Mouse (Mus musculus): ENCODE data around the gene Dcaf11. TPM values are rescaled to one million over a fixed set of nuclear protein-coding genes. Genes with fewer than 3 reads are reported as not detected.
A peak's percentile ranks its signal among the peaks of the same experiment; 100 is the strongest.

The Dcaf11 gene
- polyA plus RNA-seq, 1 experiment = 223 TPM

- Histone ChIP-seq H3K27ac (ENCODE audit: insufficient read depth, low read depth, low read length) (peak overlapping the region; percentile 1; the same call in 1 of the 2 replicates), H3K4me1 (ENCODE audit: control insufficient read depth, insufficient read depth, low read length) (peaks cover 7% of the 10 kb centered on the region; the same call in 1 of the 2 replicates), H3K4me3 (ENCODE audit: insufficient read depth, low read depth, low read length) (no peak overlapping the region), H3K27me3 (replicated peaks; ENCODE audit: control insufficient read depth, insufficient read depth, low read length) (no peaks in the 10 kb centered on the region), H3K36me3 (ENCODE audit: control insufficient read depth, insufficient read depth, low read length) (no peaks in the 10 kb centered on the region)
- DNase-seq = no peak
- TF ChIP-seq CTCF (conservative IDR thresholded peaks at IDR 0.05; ENCODE audit: insufficient read depth, insufficient read length, low read depth, low read length) (no peak), POLR2A (IDR thresholded peaks at IDR 0.05; ENCODE audit: low read depth, low read length) (no peak)
- WGBS = 57% methylated on average over 16 of the region's 16 CpGs
Measured at GRCm38 (mm10) chr14:55576376-55576775, 16.6 kb downstream of the Dcaf11 start.

GRCm38 (mm10) chr14:55577871-55578667 lies 18.3 kb downstream of the Dcaf11 start, which contains the start of gene Psme1:
Gene Psme1, plus strand, starts transcription at chr14:55578123.
- WGBS = under 1% methylated on average over 31 of the region's 32 CpGs

GRCm38 (mm10) chr14:55578668-55579269 lies 19.0 kb downstream of the Dcaf11 start:
- DNase-seq = peak; percentile 75
- H3K36me3 ChIP-seq (ENCODE audit: control insufficient read depth, insufficient read depth, low read length) = no peaks in the 10 kb centered on the region
- TF ChIP-seq CTCF (conservative IDR thresholded peaks at IDR 0.05; ENCODE audit: insufficient read depth, insufficient read length, low read depth, low read length) = no peak
- no peak for TF ChIP-seq POLR2A (IDR thresholded peaks at IDR 0.05; ENCODE audit: low read depth, low read length)
- no peaks in the 10 kb centered on the region for H3K27me3 ChIP-seq (replicated peaks; ENCODE audit: control insufficient read depth, insufficient read depth, low read length)
- H3K4me3 ChIP-seq (ENCODE audit: insufficient read depth, low read depth, low read length) = peak overlapping the region; percentile 85
- H3K27ac ChIP-seq (ENCODE audit: insufficient read depth, low read depth, low read length) = peak overlapping the region; percentile 84
- WGBS = 24% methylated on average over 6 of the region's 6 CpGs
- H3K4me1 ChIP-seq (ENCODE audit: control insufficient read depth, insufficient read depth, low read length) = peaks cover 7% of the 10 kb centered on the region; the same call in 1 of the 2 replicates

More at GRCm38 (mm10) chr14:55577871-55578667, 18.3 kb downstream of the Dcaf11 start, which contains the start of gene Psme1:
- Histone ChIP-seq H3K27me3 (replicated peaks; ENCODE audit: control insufficient read depth, insufficient read depth, low read length) (no peaks in the 10 kb centered on the region), H3K4me3 (ENCODE audit: insufficient read depth, low read depth, low read length) (peak within 1 kb of the TSS; percentile 85), H3K4me1 (ENCODE audit: control insufficient read depth, insufficient read depth, low read length) (peaks cover 7% of the 10 kb centered on the region; the same call in 1 of the 2 replicates), H3K36me3 (ENCODE audit: control insufficient read depth, insufficient read depth, low read length) (no peaks in the 10 kb centered on the region), H3K27ac (ENCODE audit: insufficient read depth, low read depth, low read length) (peak within 1 kb of the TSS; percentile 84)
- no peak for TF ChIP-seq CTCF (conservative IDR thresholded peaks at IDR 0.05; ENCODE audit: insufficient read depth, insufficient read length, low read depth, low read length)
- peak; percentile 4 for TF ChIP-seq POLR2A (IDR thresholded peaks at IDR 0.05; ENCODE audit: low read depth, low read length)
- peak; percentile 87 for DNase-seq

GRCm38 (mm10) chr14:55579511-55580496 lies 20.0 kb downstream of the Dcaf11 start:
- H3K27ac ChIP-seq (ENCODE audit: insufficient read depth, low read depth, low read length) = no peak overlapping the region
- no peak for DNase-seq
- TF ChIP-seq POLR2A (IDR thresholded peaks at IDR 0.05; ENCODE audit: low read depth, low read length) (no peak), CTCF (conservative IDR thresholded peaks at IDR 0.05; ENCODE audit: insufficient read depth, insufficient read length, low read depth, low read length) (no peak)
- no peaks in the 10 kb centered on the region for H3K27me3 ChIP-seq (replicated peaks; ENCODE audit: control insufficient read depth, insufficient read depth, low read length)
- H3K4me1 ChIP-seq (ENCODE audit: control insufficient read depth, insufficient read depth, low read length) = peaks cover 13% of the 10 kb centered on the region; the same call in 1 of the 2 replicates
- H3K36me3 ChIP-seq (ENCODE audit: control insufficient read depth, insufficient read depth, low read length) = no peaks in the 10 kb centered on the region
- H3K4me3 ChIP-seq (ENCODE audit: insufficient read depth, low read depth, low read length) = no peak overlapping the region
- 92% methylated on average over 23 of the region's 23 CpGs for WGBS

- Histone ChIP-seq H3K36me3 (ENCODE audit: control insufficient read depth, insufficient read depth, low read length) (no peaks in the 10 kb centered on the region), H3K27me3 (replicated peaks; ENCODE audit: control insufficient read depth, insufficient read depth, low read length) (no peaks in the 10 kb centered on the region), H3K4me3 (ENCODE audit: insufficient read depth, low read depth, low read length) (no peak overlapping the region), H3K4me1 (ENCODE audit: control insufficient read depth, insufficient read depth, low read length) (peaks cover 13% of the 10 kb centered on the region; the same call in 1 of the 2 replicates), H3K27ac (ENCODE audit: insufficient read depth, low read depth, low read length) (no peak overlapping the region)
- 94% methylated on average over 16 of the region's 16 CpGs for WGBS
- no peak for TF ChIP-seq POLR2A (IDR thresholded peaks at IDR 0.05; ENCODE audit: low read depth, low read length)
- no peak for TF ChIP-seq CTCF (conservative IDR thresholded peaks at IDR 0.05; ENCODE audit: insufficient read depth, insufficient read length, low read depth, low read length)
- no peak for DNase-seq
Measured at GRCm38 (mm10) chr14:55580731-55581130, 20.9 kb downstream of the Dcaf11 start.

GRCm38 (mm10) chr14:55581981-55582681 lies 22.3 kb downstream of the Dcaf11 start:
- DNase-seq = no peak
- H3K4me1 ChIP-seq (ENCODE audit: control insufficient read depth, insufficient read depth, low read length) = peaks cover 11% of the 10 kb centered on the region; the same call in 1 of the 2 replicates
- H3K27ac ChIP-seq (ENCODE audit: insufficient read depth, low read depth, low read length) = no peak overlapping the region
- 68% methylated on average over 9 of the region's 9 CpGs for WGBS
- no peaks in the 10 kb centered on the region for H3K36me3 ChIP-seq (ENCODE audit: control insufficient read depth, insufficient read depth, low read length)
- no peaks in the 10 kb centered on the region for H3K27me3 ChIP-seq (replicated peaks; ENCODE audit: control insufficient read depth, insufficient read depth, low read length)
- TF ChIP-seq CTCF (conservative IDR thresholded peaks at IDR 0.05; ENCODE audit: insufficient read depth, insufficient read length, low read depth, low read length) = peak; percentile 44
- TF ChIP-seq POLR2A (IDR thresholded peaks at IDR 0.05; ENCODE audit: low read depth, low read length) = no peak
- no peak overlapping the region for H3K4me3 ChIP-seq (ENCODE audit: insufficient read depth, low read depth, low read length)

Data from kidney, adult 2 months (tissue).